Mouse (Mus musculus): ENCODE results near the gene Tmem129.

GRCm38 (mm10) chr5:33671659-33672058 lies 13.4 kb upstream of the Tmem129 start:
- no peak for TF ChIP-seq CTCF (IDR thresholded peaks at IDR 0.05; ENCODE audit: borderline replicate concordance, insufficient read depth, low read length)
- TF ChIP-seq POLR2A (IDR thresholded peaks at IDR 0.05; ENCODE audit: low read depth, low read length), result no peak

Data from embryonic fibroblast, embryonic 13.5 days (primary cell).